Mouse (Mus musculus): Measurements from ENCODE around the gene Ntrk2.

DNA sequence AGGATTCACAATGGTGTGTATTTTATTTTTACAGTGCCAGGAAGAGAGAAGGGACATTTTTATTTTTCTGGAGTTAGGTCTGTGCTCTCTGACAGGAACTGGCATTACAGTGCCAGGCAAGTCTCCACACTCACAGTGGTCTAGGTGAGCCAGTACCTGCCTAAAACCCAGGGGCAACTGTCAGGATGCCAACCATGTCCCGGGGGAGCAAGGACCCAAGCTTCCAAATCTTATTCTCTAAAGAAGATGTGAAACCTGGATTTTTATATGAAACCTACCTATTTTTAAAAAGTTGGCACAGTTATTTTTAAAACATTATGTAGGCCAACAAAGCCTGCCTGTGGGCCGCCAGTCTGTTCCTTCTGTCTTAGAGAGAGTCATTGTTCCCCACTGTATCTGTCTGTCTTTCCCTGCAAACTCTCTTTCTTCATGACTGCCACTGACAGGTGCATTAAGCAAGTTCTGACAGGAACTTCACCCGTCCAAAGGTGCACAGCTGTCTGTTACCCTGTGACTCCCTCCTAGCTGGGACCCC lies 128.3 kb downstream of the Ntrk2 start:
- TF ChIP-seq CTCF (IDR thresholded peaks at IDR 0.05; ENCODE audit: insufficient read depth, low read length), result no peak
- no peak for TF ChIP-seq POLR2A (IDR thresholded peaks at IDR 0.05; ENCODE audit: borderline replicate concordance, extremely low read depth, low read depth, low read length)

All from lung, adult 2 months (tissue).